ENCODE assay signal across 8 mouse cellular contexts in the genomic region with DNA sequence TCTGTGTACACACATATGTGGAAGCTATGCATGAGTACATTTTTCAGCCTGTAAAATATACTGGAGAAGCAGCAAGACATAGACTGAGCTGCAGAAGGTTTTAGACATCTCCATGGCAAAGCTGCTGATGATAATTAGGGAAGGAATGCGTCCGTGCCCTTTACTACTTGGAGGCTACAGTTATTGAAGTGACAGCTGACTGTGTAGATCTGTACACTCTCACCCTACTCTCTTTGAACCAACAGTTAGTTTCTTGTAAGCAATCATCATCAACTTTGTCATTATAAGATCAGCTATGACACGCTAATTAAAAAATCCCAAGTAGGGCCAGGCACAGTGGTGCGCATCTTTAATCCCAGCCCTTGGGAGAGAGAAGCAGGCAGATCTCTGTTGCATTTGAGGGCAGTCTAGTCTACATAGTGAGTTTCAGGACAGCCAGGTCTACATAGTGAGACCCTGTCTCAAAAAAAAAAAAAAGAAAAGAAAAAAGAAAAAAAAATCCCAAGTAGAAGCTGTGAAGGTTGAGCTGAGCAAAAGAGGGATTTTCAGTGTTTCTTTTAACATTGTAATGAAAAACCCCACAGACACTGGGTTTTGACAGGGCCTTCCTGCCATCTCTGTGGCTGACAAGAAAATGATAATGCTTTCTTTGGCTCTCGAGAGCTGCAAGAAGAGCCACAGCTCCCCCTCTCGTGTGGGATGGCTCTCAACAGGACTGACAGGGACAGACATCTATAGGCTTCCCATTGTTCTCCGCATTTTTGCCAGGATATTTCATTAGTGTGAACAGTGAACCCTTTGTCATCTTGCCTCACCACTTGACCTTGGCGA. TPM values are rescaled to one million over a fixed set of nuclear protein-coding genes. Genes with fewer than 3 reads are reported as not detected.
DNase-seq lines count a peak whose midpoint lies in the region; ATAC-seq and TF ChIP-seq lines count a peak whose summit lies in the region.

No protein-coding gene starts in this region.

- no peaks in the 10 kb centered on the region for H3K27me3 ChIP-seq in heart, embryonic 10.5 days (ENCODE audit: insufficient read depth, poor library complexity, severe bottlenecking)
- no peaks in the 10 kb centered on the region for H3K27me3 ChIP-seq in liver, embryonic 12.5 days (replicated peaks)
- no peaks in the 10 kb centered on the region for H3K27me3 ChIP-seq in stomach, postnatal 0 days (ENCODE audit: control insufficient read depth, insufficient read depth, low read length)

- 60% methylated on average over 8 of the region's 8 CpGs for WGBS in heart, embryonic 10.5 days
- 58% methylated on average over 8 of the region's 8 CpGs for WGBS in liver, embryonic 12.5 days (ENCODE audit: insufficient replicate concordance)
- WGBS in stomach, postnatal 0 days, result 65% methylated on average over 8 of the region's 8 CpGs

- peak overlapping the region; percentile 37; the same call in 1 of the 2 replicates for H3K27ac ChIP-seq in heart, embryonic 10.5 days
- peak overlapping the region; percentile 16 for H3K27ac ChIP-seq in liver, embryonic 12.5 days
- no peak overlapping the region for H3K27ac ChIP-seq in stomach, postnatal 0 days (replicated peaks)

- intact Hi-C loops in heart, postnatal 25 days (cut with DNase I), result no loop called here

- ATAC-seq in liver, embryonic 12.5 days, result no peak
- no peak for ATAC-seq in stomach, postnatal 0 days (ENCODE audit: low FRiP score, low TSS enrichment)
- no peak for ATAC-seq in granulocyte monocyte progenitor cell, adult 5-6 weeks (replicated peaks; ENCODE audit: poor library complexity, severe bottlenecking)

- peak; percentile 43 for TF ChIP-seq CTCF in stomach, postnatal 0 days (IDR thresholded peaks at IDR 0.05; ENCODE audit: low read depth)

- no peaks in the 10 kb centered on the region for H3K9me3 ChIP-seq in heart, embryonic 10.5 days
- no peaks in the 10 kb centered on the region for H3K9me3 ChIP-seq in liver, embryonic 12.5 days (replicated peaks)
- H3K9me3 ChIP-seq in stomach, postnatal 0 days (ENCODE audit: control insufficient read depth, low read length), result no peaks in the 10 kb centered on the region

- H3K4me1 ChIP-seq in heart, embryonic 10.5 days, result peaks cover 19% of the 10 kb centered on the region
- peaks cover 17% of the 10 kb centered on the region for H3K4me1 ChIP-seq in liver, embryonic 12.5 days
- H3K4me1 ChIP-seq in stomach, postnatal 0 days (replicated peaks; ENCODE audit: control insufficient read depth, insufficient read depth), result no peaks in the 10 kb centered on the region

- H3K4me3 ChIP-seq in heart, embryonic 10.5 days, result no peak overlapping the region
- no peak overlapping the region for H3K4me3 ChIP-seq in liver, embryonic 12.5 days
- H3K4me3 ChIP-seq in stomach, postnatal 0 days (ENCODE audit: low read depth, low read length), result no peak overlapping the region

- no peak overlapping the region for H3K9ac ChIP-seq in liver, embryonic 12.5 days
- H3K9ac ChIP-seq in stomach, postnatal 0 days (ENCODE audit: low read length), result no peak overlapping the region

- TF ChIP-seq EP300 in stomach, postnatal 0 days (optimal IDR thresholded peaks at IDR 0.05), result no peak

- no peak for DNase-seq in heart, embryonic 10.5 days (ENCODE audit: low spot score)
- DNase-seq in heart, postnatal 25 days (ENCODE audit: low spot score), result no peak
- peak; percentile 66 for DNase-seq in CD4-positive, CD25-positive, alpha-beta regulatory T cell, adult 2 months (ENCODE audit: low read depth, low spot score)
- peak; percentile 50 for DNase-seq in brain, embryonic 18.5 days (ENCODE audit: low read depth, low spot score)
- DNase-seq in stomach, postnatal 0 days (ENCODE audit: low spot score), result no peak
- DNase-seq in spleen, postnatal 4 days (ENCODE audit: low spot score in 2 of 2), result no peak

- peaks cover 20% of the 10 kb centered on the region for H3K36me3 ChIP-seq in heart, embryonic 10.5 days
- H3K36me3 ChIP-seq in liver, embryonic 12.5 days, result 0 out of 2 replicates have a peak, but pooled peaks cover 5% of the 10 kb centered on the region
- H3K36me3 ChIP-seq in stomach, postnatal 0 days (ENCODE audit: control insufficient read depth, insufficient read depth, low read length), result no peaks in the 10 kb centered on the region

- no peak overlapping the region for H3K4me2 ChIP-seq in liver, embryonic 12.5 days
- H3K4me2 ChIP-seq in stomach, postnatal 0 days (replicated peaks; ENCODE audit: low read depth), result no peak overlapping the region

RNA-seq across cellular contexts. Expression of a gene that starts 41.6 kb away (rescaled TPM):
- 0.09 TPM in 1 of 2 replicates, not detected in the other for polyA plus RNA-seq in heart, embryonic 10.5 days (2016; fragmentation: Nextera tagmentation; extraction: Ambion mirVana)
- not detected for total RNA-seq in heart, postnatal 25 days (2021)
- 0.06 TPM in 2 replicates for polyA plus RNA-seq in liver, embryonic 12.5 days (2016; fragmentation: Nextera tagmentation; extraction: Ambion mirVana)
- not detected in 2 replicates for polyA plus RNA-seq in stomach, postnatal 0 days (2015; fragmentation: Nextera tagmentation; extraction: Ambion mirVana)
- not detected in 2 replicates for total RNA-seq in granulocyte monocyte progenitor cell, adult 5-6 weeks (2014; fragmentation: Nextera tagmentation)
- not detected in 2 replicates for total RNA-seq in granulocyte monocyte progenitor cell, adult 5-6 weeks (2017)

RNA-seq across cellular contexts. Expression of a gene that starts 54.3 kb away (rescaled TPM):
- polyA plus RNA-seq in heart, embryonic 10.5 days (2016; fragmentation: Nextera tagmentation; extraction: Ambion mirVana), result 39.5 and 48.7 TPM in 2 replicates
- total RNA-seq in heart, postnatal 25 days (2021), result 1 to 10 TPM; 5.6 to 5.9 TPM
- polyA plus RNA-seq in liver, embryonic 12.5 days (2016; fragmentation: Nextera tagmentation; extraction: Ambion mirVana), result 36.2 and 36.6 TPM in 2 replicates
- polyA plus RNA-seq in stomach, postnatal 0 days (2015; fragmentation: Nextera tagmentation; extraction: Ambion mirVana), result 15.7 and 19.4 TPM in 2 replicates
- total RNA-seq in granulocyte monocyte progenitor cell, adult 5-6 weeks (2014; fragmentation: Nextera tagmentation), result 50.6 and 54.4 TPM in 2 replicates
- 50.4 and 66.4 TPM in 2 replicates for total RNA-seq in granulocyte monocyte progenitor cell, adult 5-6 weeks (2017)

Comparison
In these comparisons a context has a peak if more than half of its experiments do, and no peak if none do; other contexts are left out.
1. DNase-seq: peak in CD4-positive, CD25-positive, alpha-beta regulatory T cell, adult 2 months (single experiment) and brain, embryonic 18.5 days (single experiment); none in heart, embryonic 10.5 days (single experiment), heart, postnatal 25 days (single experiment), stomach, postnatal 0 days (single experiment) and spleen, postnatal 4 days (0 of 2).